Mouse (Mus musculus) limb, embryonic 15.5 days (tissue): Measurements from ENCODE around the gene Tfap4. TPM values are rescaled to one million over a fixed set of nuclear protein-coding genes. Genes with fewer than 3 reads are reported as not detected.
"Not testable (repeated sequence)": the region's sequence is repeated elsewhere in the genome, so short reads cannot be mapped to it uniquely, and the experiment has no call there.

Experiments
- ATAC-seq: fragments of 200-750 bp; cut with Nextera tagmentation; 2 replicates; pipeline ENCODE4 v1.8.0; 2017; ENCODE audit warnings: low read depth, moderate TSS enrichment; ENCODE audit not compliant: insufficient number of reproducible peaks, low FRiP score, low TSS enrichment
- H3K27ac ChIP-seq: fragments of 300-500 bp; sonication (generic); 2 replicates; pipeline ENCODE4 v1.5.1; 2015; ENCODE audit warnings: moderate library complexity, mild to moderate bottlenecking, inconsistent platforms
- H3K27me3 ChIP-seq: fragments of 300-500 bp; sonication (generic); 2 replicates; pipeline ENCODE4 v1.6.1; 2015; ENCODE audit warnings: inconsistent platforms
- H3K36me3 ChIP-seq: fragments of 300-500 bp; sonication (generic); 2 replicates; pipeline ENCODE4 v1.6.1; 2015; ENCODE audit warnings: inconsistent platforms
- H3K4me1 ChIP-seq: fragments of 300-500 bp; sonication (generic); 2 replicates; pipeline ENCODE4 v1.6.1; 2015; ENCODE audit warnings: inconsistent platforms
- H3K4me2 ChIP-seq: fragments of 300-500 bp; sonication (generic); 2 replicates; pipeline ENCODE4 v1.6.1; 2015; ENCODE audit warnings: mild to moderate bottlenecking, inconsistent platforms
- H3K4me3 ChIP-seq: fragments of 300-500 bp; sonication (generic); 2 replicates; pipeline ENCODE4 v1.5.1; 2015; ENCODE audit warnings: mild to moderate bottlenecking, inconsistent platforms
- H3K9ac ChIP-seq: fragments of 300-500 bp; sonication (generic); 2 replicates; pipeline ENCODE4 v1.6.1; 2015; ENCODE audit warnings: inconsistent platforms
- H3K9me3 ChIP-seq: fragments of 300-500 bp; sonication (generic); 2 replicates; pipeline ENCODE4 v1.6.1; 2016; ENCODE audit warnings: inconsistent platforms
- WGBS: fragments of 180-500 bp; shearing (Covaris S2); methylation state at CpG from one replicate; pipeline ENCODE4 v1.1.7; 2015; 5-methylcytosine and 5-hydroxymethylcytosine counted together
- polyA plus RNA-seq: library from polyadenylated mRNA; unstranded; fragments of >200 nt; fragmentation: Nextera tagmentation; extraction: Ambion mirVana; gene quantifications from 2 replicates; pipeline ENCODE4 v1.2.1, GENCODE M21; 2015

Gene Tfap4
- polyA plus RNA-seq, 1 experiment from 2014 or later: 20.4 TPM

DNA sequence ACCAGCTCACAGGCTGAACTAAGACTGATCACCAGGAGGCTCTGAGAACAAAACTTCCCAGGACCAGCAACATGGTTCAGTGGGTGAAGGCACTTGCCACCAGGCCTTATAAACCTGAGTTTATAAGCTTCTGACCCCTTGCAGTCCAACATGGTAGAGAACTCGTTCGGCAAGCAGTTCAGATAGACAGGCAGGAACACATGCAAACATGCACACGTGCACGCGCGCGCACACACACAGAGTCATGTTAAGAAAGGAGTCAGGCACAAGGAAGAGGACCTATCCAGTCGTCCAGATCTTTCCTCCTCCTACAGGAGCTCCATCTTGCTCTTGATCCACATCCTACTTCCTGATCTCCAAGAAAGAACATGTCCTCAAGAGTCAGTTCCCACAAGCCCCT is 12.8 kb downstream of the Tfap4 start:
- H3K9me3 ChIP-seq: no peaks in the 10 kb centered on the region
- WGBS: 88% methylated on average over 8 of the region's 8 CpGs
- H3K4me3 ChIP-seq: no peak overlapping the region
- no peak overlapping the region for H3K9ac ChIP-seq
- H3K27me3 ChIP-seq: no peaks in the 10 kb centered on the region
- H3K27ac ChIP-seq: no peak overlapping the region
- no peak overlapping the region for H3K4me2 ChIP-seq
- peaks cover 15% of the 10 kb centered on the region for H3K4me1 ChIP-seq
- peaks cover 62% of the 10 kb centered on the region for H3K36me3 ChIP-seq
- no peak for ATAC-seq

DNA sequence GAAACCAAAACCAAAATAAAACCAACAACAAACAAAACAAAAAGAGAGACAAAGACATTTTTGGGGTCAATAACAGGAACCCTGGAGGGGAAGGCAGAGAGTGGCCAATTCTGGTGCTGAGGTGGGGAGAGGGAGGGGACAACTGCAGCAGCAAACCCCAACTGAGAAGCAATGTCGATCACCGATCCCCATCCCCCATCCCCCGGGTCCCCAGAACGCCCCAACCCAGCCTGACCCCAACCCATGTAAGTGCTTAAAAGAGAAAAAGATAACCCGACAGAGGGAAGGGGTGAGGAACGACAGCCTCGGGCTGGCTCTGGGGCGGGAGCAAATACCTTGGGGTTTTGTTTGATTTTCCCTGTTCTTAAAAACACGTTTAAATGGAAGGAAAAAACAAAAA is 14.8 kb downstream of the Tfap4 start:
- peaks cover 49% of the 10 kb centered on the region for H3K36me3 ChIP-seq
- no peak overlapping the region for H3K4me2 ChIP-seq
- no peak for ATAC-seq
- H3K27ac ChIP-seq: no peak overlapping the region
- 79% methylated on average over 9 of the region's 9 CpGs for WGBS
- no peaks in the 10 kb centered on the region for H3K27me3 ChIP-seq
- H3K4me1 ChIP-seq: peaks cover 5% of the 10 kb centered on the region; the same call in 1 of the 2 replicates
- H3K9ac ChIP-seq: no peak overlapping the region
- H3K4me3 ChIP-seq: no peak overlapping the region
- no peaks in the 10 kb centered on the region for H3K9me3 ChIP-seq

DNA sequence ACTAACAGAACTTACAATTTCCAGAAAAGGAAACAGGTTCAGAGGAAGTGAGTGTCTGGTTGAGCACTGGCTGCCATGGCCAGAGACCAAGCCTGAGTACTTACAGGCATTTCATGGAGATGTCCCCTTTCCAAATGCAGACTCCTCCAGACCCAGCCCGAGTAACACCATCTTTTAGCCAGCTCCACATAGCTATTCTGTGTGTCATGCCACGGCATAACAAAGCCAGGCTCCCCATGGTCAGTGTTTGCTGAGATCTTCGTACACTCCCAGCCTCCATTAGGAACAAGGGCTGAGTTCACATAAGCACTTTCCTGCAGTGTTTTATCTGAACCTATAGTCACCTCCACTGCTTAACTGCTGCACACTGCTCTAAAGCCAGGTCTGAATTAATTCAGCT is 16.4 kb downstream of the Tfap4 start:
- no peak for ATAC-seq
- Histone ChIP-seq H3K36me3 (peaks cover 35% of the 10 kb centered on the region), H3K9me3 (no peaks in the 10 kb centered on the region), H3K4me2 (no peak overlapping the region), H3K4me1 (peaks cover 5% of the 10 kb centered on the region; the same call in 1 of the 2 replicates), H3K9ac (no peak overlapping the region), H3K4me3 (no peak overlapping the region), H3K27ac (no peak overlapping the region), H3K27me3 (no peaks in the 10 kb centered on the region)
- 78% methylated on average over 3 of the region's 3 CpGs for WGBS

DNA sequence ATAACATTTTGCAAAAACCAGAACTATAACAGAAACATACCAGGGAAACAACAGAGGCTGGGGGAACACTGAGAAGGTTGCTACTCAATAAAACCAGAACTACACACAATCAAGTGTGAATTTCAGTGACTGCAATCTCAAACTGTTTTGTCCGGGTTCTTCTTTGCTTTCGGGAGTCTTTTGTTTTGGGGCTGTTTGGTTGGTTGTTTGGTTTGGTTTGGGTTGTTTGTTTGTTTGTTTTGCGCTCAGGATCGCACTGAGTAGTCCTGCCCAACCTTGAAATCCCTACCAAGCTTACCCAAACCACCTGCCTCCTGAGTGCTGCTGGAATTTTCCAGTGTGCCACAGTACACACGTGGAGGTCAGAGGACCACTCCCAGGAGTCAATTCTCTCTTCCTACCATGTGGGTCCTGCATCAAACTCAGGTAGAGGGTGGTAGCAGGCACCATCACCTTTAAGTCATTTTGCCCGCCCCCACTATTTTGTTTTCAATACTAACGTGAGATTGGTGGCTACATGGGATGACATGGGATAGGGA is 17.3 kb downstream of the Tfap4 start:
- no peak for ATAC-seq
- Histone ChIP-seq H3K9me3 (no peaks in the 10 kb centered on the region), H3K27ac (peak overlapping the region; percentile 73), H3K36me3 (peaks cover 29% of the 10 kb centered on the region), H3K9ac (no peak overlapping the region), H3K4me3 (peak overlapping the region; percentile 51), H3K4me1 (peaks cover 5% of the 10 kb centered on the region; the same call in 1 of the 2 replicates), H3K27me3 (no peaks in the 10 kb centered on the region), H3K4me2 (peak overlapping the region; percentile 45)
- 36% methylated on average over 7 of the region's 7 CpGs for WGBS

DNA sequence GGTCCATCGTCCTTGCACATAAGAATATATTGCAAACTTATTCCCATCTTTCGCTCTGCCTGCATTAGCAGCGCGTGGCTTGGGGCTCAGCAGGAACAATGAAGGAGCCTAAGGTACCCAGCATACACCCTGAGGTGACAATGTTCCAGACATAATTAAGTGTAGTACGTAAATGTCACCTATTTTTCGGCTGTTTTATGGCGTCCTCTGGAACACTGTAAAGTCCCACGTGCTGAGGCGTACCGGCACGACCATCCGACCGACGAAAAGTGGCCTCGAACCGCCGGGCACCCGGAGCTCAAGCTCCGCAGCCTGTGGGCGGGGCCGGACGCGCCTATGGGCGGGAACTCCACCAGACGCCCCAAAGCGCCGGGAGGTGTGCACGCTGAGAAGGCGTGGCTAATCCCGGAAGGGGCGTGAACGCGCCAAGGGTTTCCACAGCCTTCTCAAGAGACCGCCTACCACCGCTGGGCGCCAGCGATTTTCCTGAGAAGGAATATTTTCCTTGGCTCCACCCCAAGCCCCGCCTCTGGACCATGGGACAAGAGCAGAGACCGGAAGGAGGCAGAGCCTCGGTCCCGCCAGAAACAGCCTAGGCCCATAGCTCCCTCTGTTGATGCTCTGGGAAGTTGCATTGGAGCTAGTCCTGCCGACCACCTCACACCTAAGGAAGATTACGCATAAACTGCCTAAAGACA is 18.0 kb downstream of the Tfap4 start, which contains the start of gene Srl:
Srl (minus strand) TSS at position 316 of the 698 bp plus-strand sequence.
- WGBS: 2% methylated on average over 43 of the region's 43 CpGs
- Histone ChIP-seq H3K4me2 (peak within 1 kb of the TSS; percentile 45), H3K27me3 (no peaks in the 10 kb centered on the region)

DNA sequence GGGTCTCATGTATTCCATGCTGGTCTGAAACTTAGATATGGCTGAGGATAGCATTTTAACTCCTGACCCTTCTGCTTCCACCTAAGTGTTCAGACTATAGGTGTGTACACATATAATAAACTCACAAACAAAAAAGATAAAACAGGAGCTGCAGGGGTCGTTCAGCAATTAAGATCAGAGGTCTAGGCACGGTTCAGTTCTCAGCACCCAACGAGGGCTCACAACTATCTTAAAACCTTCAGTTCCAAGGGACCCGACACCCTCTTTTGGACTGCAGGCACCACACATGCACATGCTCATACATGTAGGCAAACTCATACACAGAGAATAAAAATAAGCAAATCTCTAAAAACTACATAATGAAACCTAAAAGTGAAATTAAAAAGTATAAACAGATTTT is 18.6 kb downstream of the Tfap4 start:
- H3K36me3 ChIP-seq: peaks cover 17% of the 10 kb centered on the region
- H3K4me1 ChIP-seq: peaks cover 5% of the 10 kb centered on the region; the same call in 1 of the 2 replicates
- H3K4me3 ChIP-seq: peak overlapping the region; percentile 51
- H3K9me3 ChIP-seq: no peaks in the 10 kb centered on the region
- no peak overlapping the region for H3K27ac ChIP-seq
- no peaks in the 10 kb centered on the region for H3K27me3 ChIP-seq
- no peak overlapping the region for H3K9ac ChIP-seq
- H3K4me2 ChIP-seq: peak overlapping the region; percentile 45
- WGBS: 46% methylated on average over 4 of the region's 4 CpGs
- no peak for ATAC-seq

More for the DNA sequence above, 18.0 kb downstream of the Tfap4 start, which contains the start of gene Srl:
- H3K36me3 ChIP-seq: peaks cover 22% of the 10 kb centered on the region
- peak; percentile 97 for ATAC-seq
- H3K4me1 ChIP-seq: peaks cover 5% of the 10 kb centered on the region; the same call in 1 of the 2 replicates
- no peaks in the 10 kb centered on the region for H3K9me3 ChIP-seq
- H3K4me3 ChIP-seq: peak within 1 kb of the TSS; percentile 51
- peak within 1 kb of the TSS; percentile 77 for H3K27ac ChIP-seq
- no peak within 1 kb of the TSS for H3K9ac ChIP-seq

DNA sequence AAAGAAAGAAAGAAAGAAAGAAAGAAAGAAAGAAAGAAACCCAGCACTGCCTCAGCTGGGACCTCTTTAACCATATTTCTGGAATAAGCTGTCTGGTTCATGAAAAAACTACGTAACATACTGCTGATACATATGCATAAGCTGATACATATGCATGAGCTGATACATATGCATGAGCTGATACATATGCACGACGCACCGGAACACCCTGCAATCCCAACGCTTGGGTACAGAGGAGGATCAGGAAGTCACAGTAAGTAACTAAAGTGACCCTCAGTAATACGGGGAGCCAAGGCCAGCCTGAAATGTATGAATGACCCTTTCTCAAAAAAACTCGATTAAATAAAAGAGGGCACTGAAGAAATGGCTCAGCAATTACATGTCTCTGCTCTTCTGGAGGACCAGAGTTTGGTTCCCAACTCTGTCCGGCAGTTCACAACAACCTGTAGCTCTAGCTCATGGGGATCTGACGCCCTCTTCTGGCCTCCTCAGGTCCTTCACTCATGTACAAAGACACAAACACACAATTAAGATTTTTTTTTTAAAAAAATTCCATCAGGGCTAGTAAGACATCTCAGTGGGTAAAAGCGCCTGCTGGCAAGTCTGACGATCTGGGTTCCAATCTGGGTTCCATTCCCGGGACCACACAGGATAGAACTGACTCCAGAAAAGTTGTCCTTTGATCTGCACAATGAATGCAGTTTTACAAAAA is 19.4 kb downstream of the Tfap4 start:
- WGBS: 81% methylated on average over 12 of the region's 12 CpGs

DNA sequence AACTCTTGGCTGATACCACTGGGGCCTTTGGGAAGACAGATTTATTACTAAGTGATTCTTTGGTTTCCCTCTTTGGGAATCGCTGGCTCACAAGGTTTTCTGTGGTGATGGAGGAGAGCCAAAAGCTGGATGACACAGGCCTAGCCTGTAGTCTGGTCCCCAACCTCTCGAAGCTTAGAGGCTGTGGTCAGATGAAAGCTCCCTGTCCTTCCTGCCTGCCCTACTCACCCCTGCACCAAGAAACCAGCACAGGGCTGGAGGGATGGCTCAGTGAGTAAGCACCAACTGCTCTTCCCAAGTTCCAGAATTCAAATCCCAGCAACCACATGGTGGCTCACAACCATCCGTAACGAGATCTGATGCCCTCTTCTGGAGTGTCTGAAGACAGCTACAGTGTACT is 20.1 kb downstream of the Tfap4 start:
- no peaks in the 10 kb centered on the region for H3K27me3 ChIP-seq
- H3K36me3 ChIP-seq: peaks cover 4% of the 10 kb centered on the region; the same call in 1 of the 2 replicates
- no peaks in the 10 kb centered on the region for H3K9me3 ChIP-seq
- H3K9ac ChIP-seq: no peak overlapping the region
- H3K4me3 ChIP-seq: no peak overlapping the region
- H3K4me1 ChIP-seq: peaks cover 5% of the 10 kb centered on the region; the same call in 1 of the 2 replicates
- no peak overlapping the region for H3K27ac ChIP-seq
- ATAC-seq: no peak
- no peak overlapping the region for H3K4me2 ChIP-seq
- 79% methylated on average over 4 of the region's 4 CpGs for WGBS

More for the DNA sequence above, 19.4 kb downstream of the Tfap4 start:
- no peak overlapping the region for H3K4me2 ChIP-seq
- no peak overlapping the region for H3K9ac ChIP-seq
- no peak overlapping the region for H3K4me3 ChIP-seq
- H3K27ac ChIP-seq: no peak overlapping the region
- H3K27me3 ChIP-seq: no peaks in the 10 kb centered on the region
- peaks cover 9% of the 10 kb centered on the region for H3K36me3 ChIP-seq
- no peak for ATAC-seq
- no peaks in the 10 kb centered on the region for H3K9me3 ChIP-seq
- H3K4me1 ChIP-seq: peaks cover 5% of the 10 kb centered on the region; the same call in 1 of the 2 replicates

DNA sequence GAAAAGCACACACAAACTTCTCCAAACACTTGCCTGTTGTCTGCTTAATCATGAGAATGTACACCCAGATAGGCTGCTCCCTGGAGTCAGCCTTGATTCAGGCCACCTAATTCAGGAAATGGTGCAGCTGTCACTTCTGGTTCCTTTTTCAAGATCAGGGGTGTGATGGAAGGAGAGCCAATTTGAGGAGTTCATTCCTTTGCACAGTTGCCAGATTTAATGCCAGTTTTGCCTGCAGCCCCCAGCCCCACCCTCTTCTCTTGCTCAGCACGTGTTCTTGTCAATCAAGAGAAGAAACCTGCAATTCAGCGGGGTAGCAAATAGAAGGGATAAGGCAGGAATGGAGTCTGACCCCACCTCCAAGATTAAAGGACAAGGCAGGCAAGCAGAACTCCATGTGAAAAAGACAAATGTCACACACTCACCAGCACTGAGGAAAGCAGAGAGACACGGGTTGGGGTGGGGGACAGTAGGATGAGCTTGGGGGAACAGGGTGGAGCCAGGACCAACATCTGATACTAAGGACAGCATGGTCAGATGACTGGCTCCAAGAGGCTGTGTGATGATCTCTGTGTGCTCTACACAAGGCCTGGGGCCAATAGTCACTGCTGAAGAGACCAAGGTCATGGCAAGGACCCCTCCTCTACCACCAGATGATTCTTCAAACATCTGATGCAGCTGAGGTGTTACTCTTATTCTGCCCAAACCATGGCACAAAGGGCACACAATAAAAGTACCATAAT is 21.9 kb downstream of the Tfap4 start:
- H3K9ac ChIP-seq: no peak overlapping the region
- H3K9me3 ChIP-seq: no peaks in the 10 kb centered on the region
- no peak for ATAC-seq
- peaks cover 5% of the 10 kb centered on the region; the same call in 1 of the 2 replicates for H3K4me1 ChIP-seq
- no peak overlapping the region for H3K4me3 ChIP-seq
- H3K27ac ChIP-seq: peak overlapping the region; percentile 27; the same call in 1 of the 2 replicates
- H3K4me2 ChIP-seq: no peak overlapping the region
- 53% methylated on average over 3 of the region's 3 CpGs for WGBS
- no peaks in the 10 kb centered on the region for H3K27me3 ChIP-seq
- no peaks in the 10 kb centered on the region for H3K36me3 ChIP-seq

DNA sequence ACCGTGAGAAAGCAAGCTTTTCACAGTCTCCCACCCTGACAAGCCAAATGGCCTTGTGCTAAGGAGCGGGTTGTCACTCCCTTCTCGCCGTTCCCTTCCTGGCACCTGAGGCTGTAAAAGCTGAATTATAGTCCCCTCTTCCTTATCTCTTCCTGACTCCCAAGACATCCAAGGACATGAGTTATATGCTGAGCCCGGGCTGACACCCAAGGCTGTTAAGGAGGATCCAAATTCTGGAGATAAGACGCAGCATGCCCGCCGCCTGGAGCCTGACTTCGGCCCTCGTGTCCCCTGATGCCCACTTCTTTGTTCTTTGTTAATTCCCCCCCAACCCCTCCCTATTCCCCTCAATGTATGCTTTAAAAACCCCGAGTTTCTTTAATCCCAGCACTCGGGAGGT is 32.3 kb downstream of the Tfap4 start:
- not testable (repeated sequence) for H3K4me3 ChIP-seq, ATAC-seq, H3K27ac ChIP-seq, H3K27me3 ChIP-seq, H3K9ac ChIP-seq, H3K36me3 ChIP-seq, H3K9me3 ChIP-seq, H3K4me2 ChIP-seq, H3K4me1 ChIP-seq
- WGBS: 87% methylated on average over 12 of the region's 12 CpGs

DNA sequence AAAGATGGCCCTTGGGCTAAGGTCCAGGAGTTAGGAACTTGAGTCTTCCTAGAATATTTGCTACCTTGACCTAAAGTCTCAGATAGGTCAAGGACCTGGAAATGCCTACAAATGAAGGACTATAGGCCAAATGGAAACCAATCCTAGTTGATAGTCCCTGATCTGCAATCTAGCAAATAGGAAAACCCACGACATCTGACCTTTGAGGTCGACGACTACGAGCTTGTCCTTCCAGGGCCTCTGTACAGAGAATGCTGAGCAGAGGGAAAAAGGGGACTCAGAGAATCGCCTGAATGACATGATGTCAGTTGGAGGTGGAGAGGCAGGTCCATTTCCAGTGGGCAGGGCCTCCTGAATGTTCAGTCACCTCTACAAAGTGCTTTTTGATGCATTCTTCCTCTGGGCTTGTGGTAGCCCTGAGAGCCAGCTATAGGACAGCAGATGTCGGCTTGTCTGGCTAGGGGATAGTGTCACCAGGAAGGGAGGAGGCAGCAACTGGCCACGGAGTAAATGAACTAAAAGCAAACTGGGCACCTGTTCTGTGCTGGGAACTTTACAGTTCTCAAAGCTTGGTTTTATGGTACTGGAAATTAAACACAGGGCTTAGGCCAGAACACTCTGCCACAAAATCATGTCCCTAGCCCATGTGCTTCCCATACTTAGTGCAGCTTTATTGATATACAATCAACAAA is 36.2 kb downstream of the Tfap4 start:
- no peaks in the 10 kb centered on the region for H3K9me3 ChIP-seq
- H3K27me3 ChIP-seq: no peaks in the 10 kb centered on the region
- no peak overlapping the region for H3K27ac ChIP-seq
- H3K9ac ChIP-seq: no peak overlapping the region
- ATAC-seq: no peak
- H3K4me1 ChIP-seq: peaks cover 8% of the 10 kb centered on the region; the same call in 1 of the 2 replicates
- H3K36me3 ChIP-seq: no peaks in the 10 kb centered on the region
- no peak overlapping the region for H3K4me2 ChIP-seq
- 61% methylated on average over 7 of the region's 7 CpGs for WGBS
- no peak overlapping the region for H3K4me3 ChIP-seq
